Mouse (Mus musculus): ENCODE measurements at regions not wholly inside any gene's neighbourhood (a gene's known extent, or its start where the extent isn't known, plus 50 kb on each side); places are given as distances from the start of the nearest gene placed in this dataset.

- DNase-seq (ENCODE audit: low spot score) = no peak
Measured at GRCm38 (mm10) chr19:24622776-24623175, 51.0 kb upstream of the Tmem252 start.

GRCm38 (mm10) chr19:24622309-24622708 is 51.5 kb upstream of the Tmem252 start:
- no peak for DNase-seq (ENCODE audit: low spot score)

GRCm38 (mm10) chr19:24621610-24622220 is 52.1 kb upstream of the Tmem252 start:
- peak; percentile 68 for DNase-seq (ENCODE audit: low spot score)

GRCm38 (mm10) chr19:24615762-24616310 is 58.0 kb upstream of the Tmem252 start:
- DNase-seq (ENCODE audit: low spot score) = no peak

- no peak for DNase-seq (ENCODE audit: low spot score)
Measured at GRCm38 (mm10) chr19:24607884-24608283, 52.2 kb upstream of the Pip5k1b start.

- DNase-seq (ENCODE audit: low spot score) = no peak
Measured at GRCm38 (mm10) chr19:24606390-24606976, 50.8 kb upstream of the Pip5k1b start.

Data from layer of hippocampus, adult 11-12 months (tissue).